Mouse (Mus musculus): ENCODE measurements around the gene Smc4.
"Not testable (repeated sequence)": the region's sequence is repeated elsewhere in the genome, so short reads cannot be mapped to it uniquely, and the experiment has no call there.

The Smc4 gene

DNA sequence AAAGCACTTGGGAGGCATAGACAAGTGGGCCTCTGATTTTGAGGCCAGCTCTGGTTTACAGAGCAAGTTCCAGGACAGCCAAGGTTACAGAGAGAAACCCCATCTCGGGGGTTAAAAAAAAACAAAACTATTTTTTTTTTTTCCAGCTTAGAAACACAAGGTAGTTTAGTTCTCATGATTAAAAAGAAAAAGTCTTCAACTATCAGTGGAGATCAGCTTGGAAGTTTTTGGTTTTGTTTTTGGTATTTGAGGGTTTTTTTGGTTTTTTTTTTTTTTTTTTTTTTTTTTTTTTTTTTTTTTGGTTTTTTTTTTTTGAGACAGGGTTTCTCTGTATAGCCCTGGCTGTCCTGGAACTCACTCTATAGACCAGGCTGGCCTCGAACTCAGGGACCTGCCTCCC lies 14.1 kb downstream of the Smc4 start:
- not testable (repeated sequence) for DNase-seq

DNA sequence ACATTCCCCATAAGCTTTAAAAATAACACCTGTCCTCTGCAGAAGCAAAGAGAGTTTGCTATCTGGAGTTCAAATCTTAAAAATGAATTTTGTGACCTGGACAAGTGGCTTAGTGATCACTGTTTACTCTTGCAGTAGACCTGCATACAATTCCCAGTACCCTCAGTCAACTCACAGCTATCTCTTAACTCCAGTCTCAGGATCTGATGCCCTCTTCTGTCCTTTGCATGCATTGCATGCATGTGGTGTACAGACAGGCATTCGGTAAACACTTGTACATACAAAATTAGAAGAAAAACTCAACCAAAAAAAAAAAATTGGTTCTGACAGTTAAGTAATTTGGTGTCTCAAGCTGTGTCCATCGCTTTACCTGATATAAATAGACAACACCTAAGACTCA lies 15.7 kb downstream of the Smc4 start:
- no peak for DNase-seq

DNA sequence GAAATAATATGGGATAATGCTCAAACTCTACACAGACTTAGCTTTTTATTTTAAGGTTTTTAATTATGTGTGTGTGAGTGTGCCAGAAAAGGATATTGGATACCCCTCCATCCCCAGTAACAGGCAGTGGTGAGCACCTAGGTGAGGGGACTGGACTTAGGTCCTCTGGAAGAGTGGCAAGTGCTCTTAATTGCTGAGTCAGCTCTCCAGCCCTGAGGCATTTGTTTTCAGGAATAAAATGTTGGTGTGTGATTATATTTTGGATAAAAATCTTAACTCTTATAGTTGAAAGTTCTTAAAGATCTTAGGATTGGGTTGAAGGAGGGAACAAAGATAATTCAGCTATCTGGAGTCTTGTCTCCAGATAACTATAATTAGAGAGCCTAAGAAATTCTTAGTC lies 16.2 kb downstream of the Smc4 start:
- no peak for DNase-seq

DNA sequence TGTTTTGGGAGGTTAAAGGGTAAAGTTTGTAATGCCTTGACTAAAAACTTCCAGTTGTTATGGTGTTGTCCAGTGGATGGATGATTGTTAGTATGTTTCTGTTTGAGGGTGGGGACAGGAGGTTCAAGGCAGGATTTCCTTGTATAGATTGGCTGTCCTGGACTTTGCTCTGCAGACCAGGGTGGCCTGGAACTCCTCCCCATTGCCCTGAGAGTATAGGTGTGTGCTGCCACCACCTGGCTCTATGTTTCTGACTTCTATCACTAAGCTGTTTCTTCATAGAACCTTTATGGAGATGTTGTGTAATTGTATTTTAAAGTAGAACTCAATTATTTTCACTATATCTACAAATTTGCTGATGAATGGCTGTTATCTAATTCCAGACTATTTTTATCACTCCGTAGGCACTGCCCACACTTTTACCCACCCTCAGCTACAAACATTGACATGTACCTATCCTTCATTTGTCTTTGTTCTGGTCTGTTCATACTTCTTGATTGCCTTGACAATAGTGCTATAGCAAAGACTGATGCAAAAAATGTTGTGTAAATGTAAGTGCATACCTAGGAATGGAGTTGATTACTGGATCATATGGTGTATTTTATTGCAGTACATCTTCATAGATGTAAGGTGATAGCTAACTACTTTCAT lies 21.7 kb downstream of the Smc4 start:
- no peak for DNase-seq

DNA sequence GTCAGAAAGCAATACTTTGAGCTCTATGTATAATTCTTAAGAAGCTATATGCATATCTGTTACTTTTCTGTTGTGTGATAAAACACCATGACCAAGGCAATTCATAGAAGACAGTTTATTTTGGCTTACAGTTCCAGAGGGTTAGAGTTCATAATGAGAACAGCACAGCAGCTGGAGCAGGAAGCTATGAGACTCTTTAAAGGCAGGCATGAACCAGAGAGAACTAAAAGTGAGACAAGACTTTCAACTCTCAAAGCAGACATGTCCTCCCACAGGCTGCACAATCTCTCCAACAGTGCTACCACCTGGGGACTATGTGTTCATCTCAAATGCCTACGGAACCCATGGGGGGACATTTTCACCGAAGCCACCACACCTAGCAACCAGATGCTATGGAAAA lies 35.6 kb downstream of the Smc4 start:
- DNase-seq = no peak

DNA sequence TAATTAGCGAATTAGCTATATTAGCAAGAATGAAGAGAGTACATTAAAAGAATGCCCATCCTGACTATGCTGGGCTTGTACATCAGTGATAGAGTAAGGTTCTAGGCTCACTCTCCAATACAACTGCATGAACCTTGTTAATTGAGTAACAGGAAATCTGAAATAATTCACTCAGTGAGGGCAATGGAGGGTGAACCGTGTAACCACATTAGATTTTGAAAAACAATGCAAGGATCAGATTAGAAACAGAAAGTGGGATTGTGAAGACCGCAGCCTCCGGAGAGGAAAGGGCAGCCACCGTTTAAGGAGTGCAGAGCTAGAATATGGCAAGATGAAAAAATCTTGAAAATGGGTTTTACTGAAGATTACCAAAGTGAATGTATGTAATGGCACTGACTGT lies 36.8 kb downstream of the Smc4 start:
- DNase-seq = no peak

DNA sequence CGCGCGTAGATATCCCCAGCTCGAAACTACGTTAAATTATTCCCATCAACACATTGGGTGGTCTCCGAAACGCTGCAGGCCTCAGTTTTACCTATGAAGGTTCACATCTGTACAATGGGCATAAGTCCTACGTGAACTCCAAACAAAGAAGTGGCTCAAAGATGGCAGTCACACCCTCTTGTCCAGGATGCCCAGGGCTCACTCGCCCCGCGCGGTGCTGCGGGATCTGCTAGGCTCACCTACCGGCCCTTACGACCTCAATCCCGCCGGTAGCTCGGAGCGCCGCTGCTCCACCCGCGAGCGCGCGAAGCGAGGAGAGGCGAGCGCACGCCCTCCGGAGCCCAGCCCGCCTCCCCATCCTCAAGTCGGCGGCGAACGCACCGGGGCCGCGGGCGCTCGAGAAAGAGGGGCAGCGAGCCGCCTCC lies 39.6 kb downstream of the Smc4 start:
- no peak for DNase-seq

DNA sequence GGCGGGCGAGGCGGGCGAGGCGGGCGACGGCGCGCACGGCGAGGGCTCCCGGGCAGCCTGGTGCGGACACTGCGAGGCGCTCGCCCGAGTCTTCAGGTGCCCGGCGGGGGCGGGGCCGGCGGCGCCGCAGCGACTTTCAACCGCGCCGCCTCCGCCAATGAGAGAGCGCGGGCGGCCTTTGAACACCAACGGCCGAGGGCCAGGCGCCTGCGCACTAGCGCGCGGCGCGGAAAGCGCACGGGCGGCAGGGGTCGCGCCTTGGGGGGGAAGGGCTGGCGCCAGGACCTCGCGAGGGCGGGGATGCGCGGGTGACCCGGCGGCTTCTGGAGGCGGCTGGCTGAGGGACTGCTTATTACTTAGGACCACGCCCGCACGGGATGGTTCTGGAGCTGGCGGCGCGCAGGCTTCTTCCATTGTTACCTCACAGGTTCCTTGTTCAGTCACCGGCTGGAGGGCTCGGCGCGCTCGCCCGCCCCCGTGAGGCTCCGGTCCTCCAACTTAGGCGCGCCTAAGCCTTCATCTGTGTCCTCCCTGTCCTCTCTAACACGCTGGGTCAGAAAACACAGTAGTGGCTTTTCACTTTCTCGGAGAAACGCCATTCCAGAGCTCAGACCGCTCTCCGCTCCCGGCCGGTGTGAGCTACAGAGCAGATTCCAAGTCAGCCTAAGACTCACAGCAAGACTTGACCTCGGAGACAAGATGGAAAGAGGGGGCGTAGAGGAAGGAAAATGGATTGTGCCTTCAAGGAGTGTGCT lies 40.3 kb downstream of the Smc4 start, which contains the start of gene Trim59:
Trim59 (minus strand) TSS at position 111 of the 755 bp plus-strand sequence.
- DNase-seq = peak; percentile 89

DNA sequence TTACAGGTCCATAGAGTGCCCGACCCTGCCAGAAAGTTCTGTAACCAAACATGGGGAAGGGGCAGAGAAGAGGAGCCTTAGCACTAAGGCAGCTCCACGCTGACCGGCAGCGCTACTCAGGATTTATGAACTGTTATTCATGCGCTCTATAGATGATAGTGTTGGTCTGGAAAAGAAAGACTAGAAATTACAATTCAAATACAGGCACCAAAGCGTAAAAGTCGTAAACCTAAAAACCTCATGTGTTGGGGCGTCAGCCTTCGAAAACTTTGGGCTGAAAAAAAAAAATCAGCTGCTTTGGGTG lies 40.8 kb downstream of the Smc4 start:
- DNase-seq = no peak

DNA sequence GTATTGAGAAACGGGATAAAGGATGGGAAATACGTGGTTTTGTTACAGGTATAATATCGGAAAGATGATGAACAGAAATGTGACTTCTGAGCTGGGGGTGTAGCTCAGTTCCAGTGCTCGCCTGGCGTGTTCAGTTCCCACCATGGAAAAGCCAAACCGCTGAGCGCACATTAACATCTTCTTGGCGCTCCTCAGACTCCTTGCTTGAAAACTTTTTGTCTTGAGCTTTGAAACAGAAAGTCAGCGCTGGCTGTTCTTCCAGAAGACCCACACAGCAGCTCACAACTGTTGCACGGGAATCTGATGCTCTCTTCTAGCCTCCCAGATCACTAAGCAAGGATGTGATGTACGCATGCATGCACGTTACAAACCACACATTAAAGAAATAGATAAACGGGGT lies 41.2 kb downstream of the Smc4 start:
- no peak for DNase-seq

DNA sequence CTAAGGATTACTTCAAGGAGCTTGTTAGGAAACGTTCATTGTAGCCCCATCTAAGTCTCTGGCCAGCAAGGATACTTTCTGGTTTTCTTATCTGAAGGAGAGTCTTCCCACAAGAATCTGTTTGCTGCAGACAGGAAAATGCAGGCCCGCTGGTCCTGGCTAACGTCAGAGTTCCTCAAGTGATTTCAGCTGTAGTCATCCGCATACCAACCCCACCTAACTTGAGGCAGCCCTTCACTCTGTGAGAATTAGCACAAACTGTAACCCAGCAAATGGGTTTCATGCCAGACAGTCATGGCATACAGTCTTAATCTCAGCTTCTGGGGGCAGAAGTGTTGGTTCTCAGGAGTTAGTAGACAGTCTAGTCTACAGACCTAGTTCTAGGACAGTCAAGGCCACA lies 42.0 kb downstream of the Smc4 start:
- DNase-seq = no peak

DNA sequence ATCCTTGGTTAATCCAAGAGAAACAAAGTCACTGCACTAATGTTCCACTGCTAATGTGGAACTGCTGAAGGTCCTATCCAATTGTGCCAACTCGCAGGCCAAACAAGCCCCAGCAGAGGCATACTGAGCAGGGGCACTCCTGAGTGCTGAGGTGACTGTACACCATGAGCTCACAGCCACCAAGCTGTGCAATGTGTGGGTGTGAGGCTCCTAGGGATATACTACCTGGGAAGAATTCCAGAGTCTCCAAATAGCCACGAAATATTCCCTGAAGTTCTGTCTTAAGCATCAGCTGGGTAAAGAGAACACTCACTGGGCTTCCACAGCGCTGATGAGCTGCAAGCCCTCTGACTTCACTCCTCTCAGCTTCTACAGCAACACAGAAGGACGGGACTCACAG lies 43.1 kb downstream of the Smc4 start:
- no peak for DNase-seq

DNA sequence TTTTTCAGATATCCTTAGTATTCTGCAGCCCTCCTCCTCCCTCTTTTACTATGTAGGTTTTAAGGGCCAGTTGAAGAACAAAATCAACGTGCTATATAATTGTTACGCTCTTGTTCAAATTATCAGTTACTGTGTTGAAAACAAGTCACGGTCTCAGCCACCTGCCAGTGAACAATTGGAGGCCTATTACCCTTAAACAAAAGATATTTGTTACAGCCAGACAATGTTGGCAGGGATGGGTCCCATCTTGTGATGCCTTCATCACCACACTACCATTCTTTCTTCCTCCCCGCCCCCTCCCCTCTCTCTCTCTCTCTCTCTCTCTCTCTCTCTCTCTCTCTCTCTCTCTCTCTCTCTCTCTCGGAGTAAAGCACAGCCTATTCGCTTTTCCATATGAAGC lies 44.5 kb downstream of the Smc4 start:
- DNase-seq = peak; percentile 77

DNA sequence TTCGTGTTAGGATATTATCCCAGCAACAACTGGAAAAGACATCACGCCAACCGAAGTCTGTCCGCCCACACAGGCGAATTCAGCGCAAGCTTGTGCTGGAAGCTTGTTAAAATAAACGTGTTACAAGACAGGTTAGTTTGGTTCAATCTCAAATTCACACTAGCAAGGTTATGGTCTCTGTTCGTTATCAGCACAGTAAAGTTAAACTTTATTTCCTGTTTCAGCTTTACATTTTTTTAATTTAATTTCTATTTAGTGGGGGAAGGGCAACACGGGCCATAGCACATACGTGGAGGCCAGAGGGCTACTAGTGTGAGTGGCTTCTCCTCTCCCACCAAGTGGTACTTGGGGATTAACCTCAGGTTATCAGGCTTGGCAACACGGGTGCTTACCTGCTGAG lies 47.4 kb downstream of the Smc4 start:
- DNase-seq = no peak

DNA sequence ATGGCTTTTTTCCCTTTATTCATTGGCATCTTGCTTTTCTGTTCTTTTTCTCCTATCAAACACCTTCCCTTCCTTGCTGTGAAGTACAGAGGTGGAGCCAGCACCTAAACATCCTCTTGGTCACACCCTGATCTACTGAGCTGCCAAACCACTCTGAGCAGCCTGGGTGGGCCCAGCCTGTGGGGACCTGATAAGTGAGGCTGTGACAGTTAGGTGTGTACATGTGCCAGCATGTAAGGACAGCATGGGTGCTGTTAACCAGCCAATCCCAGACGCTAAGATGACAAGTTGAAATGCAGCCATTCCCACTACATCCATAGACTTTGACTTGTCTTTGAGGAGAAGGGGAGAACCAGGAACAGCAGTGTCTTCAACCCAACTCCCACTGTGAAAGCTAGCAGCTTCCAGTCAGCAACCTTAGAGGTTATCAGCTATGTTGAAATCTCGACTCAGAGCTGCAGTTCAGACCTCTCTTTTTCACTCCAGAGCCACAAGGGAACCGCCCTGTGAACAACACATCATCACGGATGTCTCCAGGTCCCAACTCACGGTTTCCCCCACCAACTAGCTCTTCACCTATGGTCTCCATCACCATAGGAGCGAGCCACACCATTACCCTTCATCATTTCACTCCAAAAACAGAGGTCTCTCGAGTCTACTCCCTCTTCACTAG lies 50.4 kb downstream of the Smc4 start:
- no peak for DNase-seq

DNA sequence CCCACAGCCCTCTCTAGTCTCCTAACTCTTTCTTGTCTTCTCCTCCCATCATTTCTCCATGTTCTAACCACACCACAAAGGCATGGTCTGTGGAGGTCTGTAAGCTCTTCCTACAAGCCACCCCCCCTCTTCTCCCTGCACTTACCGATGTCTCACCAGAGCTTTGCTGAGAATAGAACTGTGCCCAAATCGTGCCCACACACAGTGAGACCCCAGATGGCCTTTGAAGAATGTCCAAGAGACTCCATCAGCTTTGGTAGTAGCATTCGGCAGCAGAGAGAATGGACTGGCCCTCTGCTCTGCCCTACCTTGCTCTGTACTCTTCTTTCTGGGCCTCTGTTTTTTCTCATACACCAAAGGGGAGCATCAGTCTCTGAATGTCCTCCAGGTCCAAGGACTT lies 51.3 kb downstream of the Smc4 start:
- no peak for DNase-seq

DNA sequence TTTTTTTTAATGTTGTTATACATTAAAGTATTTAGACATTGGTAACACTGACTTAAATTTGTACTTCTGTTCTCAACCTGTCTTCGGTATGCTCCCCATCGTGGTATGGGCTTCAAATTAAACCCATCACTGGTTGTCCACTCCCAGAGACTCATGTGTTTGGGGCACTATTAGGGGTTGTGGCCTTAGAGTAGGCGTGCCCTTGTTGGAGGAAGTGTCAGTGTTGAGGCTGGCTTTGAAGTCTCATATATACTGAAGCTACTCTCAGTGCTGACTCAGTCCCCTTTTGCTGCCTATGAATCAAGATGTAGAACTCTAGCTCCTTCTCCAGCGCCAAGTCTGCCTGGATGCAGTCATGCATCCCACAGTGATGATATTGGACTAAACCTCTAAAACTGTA lies 56.1 kb downstream of the Smc4 start:
- DNase-seq = no peak

DNA sequence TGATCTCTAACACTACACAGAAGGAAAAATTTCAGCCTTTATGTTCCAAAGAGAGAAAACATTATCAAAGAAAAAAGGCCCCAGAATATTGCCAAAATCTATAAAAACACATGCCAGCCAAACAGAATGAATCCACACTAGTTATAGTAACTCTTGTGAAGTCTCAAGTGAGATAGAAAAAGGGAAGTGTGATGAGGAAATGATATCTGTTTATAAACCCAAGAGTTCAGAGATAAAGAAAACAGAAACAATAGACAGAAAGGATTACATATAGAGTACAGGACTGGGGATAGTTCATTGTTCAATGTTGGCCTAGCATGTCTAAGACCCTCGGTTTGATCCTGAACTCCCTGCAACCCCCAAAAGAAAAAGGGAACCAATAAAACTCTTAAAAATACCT lies 58.2 kb downstream of the Smc4 start:
- no peak for DNase-seq

DNA sequence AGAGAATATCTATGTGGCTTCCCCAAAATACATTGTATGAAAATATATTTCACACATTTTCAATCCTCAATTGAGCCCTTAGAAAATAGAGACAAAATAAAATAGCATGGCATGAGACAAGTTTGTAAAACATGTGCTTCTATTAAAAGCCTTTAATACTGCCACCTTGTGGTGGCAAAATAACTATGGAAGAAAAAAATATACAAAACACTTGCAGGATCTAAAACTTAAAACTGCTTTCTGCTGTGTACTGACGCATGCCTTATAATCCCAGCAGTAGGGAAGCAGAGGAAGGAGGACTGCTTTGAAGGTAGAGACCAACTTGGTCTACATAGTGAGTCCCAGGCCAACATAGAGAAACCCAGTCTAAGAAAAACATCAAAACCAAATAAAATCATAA lies 59.5 kb downstream of the Smc4 start:
- DNase-seq = no peak
